Mouse (Mus musculus): ENCODE measurements around the gene Fgfr2. TPM values are rescaled to one million over a fixed set of nuclear protein-coding genes. Genes with fewer than 3 reads are reported as not detected.

Gene Fgfr2
- polyA plus RNA-seq, 1 experiment from 2014 or later: 11.2 TPM

- DNase-seq (no peak), ATAC-seq (no peak)
- TF ChIP-seq EP300 (IDR thresholded peaks at IDR 0.05; ENCODE audit: low read depth): no peak
- no peak for TF ChIP-seq CTCF (IDR thresholded peaks at IDR 0.05; ENCODE audit: low read depth)
- H3K4me3 ChIP-seq (ENCODE audit: low read depth, low read length): no peak overlapping the region
- peaks cover 45% of the 10 kb centered on the region for H3K36me3 ChIP-seq (replicated peaks; ENCODE audit: insufficient read depth, low read length)
- no peak overlapping the region for H3K27ac ChIP-seq (ENCODE audit: low read depth)
- no peak overlapping the region for H3K4me2 ChIP-seq (ENCODE audit: low read depth, low read length)
- 86% methylated on average over 5 of the region's 5 CpGs for WGBS (ENCODE audit: insufficient replicate concordance)
- no peaks in the 10 kb centered on the region for H3K9me3 ChIP-seq (ENCODE audit: low read length)
- no peak overlapping the region for H3K9ac ChIP-seq (replicated peaks)
- H3K4me1 ChIP-seq (ENCODE audit: insufficient read depth): peaks cover 23% of the 10 kb centered on the region
- no peaks in the 10 kb centered on the region for H3K27me3 ChIP-seq (ENCODE audit: insufficient read depth, low read length)
These were observed 380.2 kb downstream of the Fgfr2 start for GRCm38 (mm10) chr7:132742912-132743311.

- Histone ChIP-seq H3K9ac (replicated peaks) (no peak overlapping the region; the same call in 1 of the 2 replicates), H3K4me3 (ENCODE audit: low read depth, low read length) (no peak overlapping the region; the same call in 1 of the 2 replicates), H3K4me1 (ENCODE audit: insufficient read depth) (peaks cover 45% of the 10 kb centered on the region), H3K27ac (ENCODE audit: low read depth) (0 out of 2 replicates have a peak overlapping the region, but pooled peaks have one; percentile 36), H3K27me3 (ENCODE audit: insufficient read depth, low read length) (no peaks in the 10 kb centered on the region), H3K9me3 (ENCODE audit: low read length) (no peaks in the 10 kb centered on the region), H3K36me3 (replicated peaks; ENCODE audit: insufficient read depth, low read length) (peaks cover 33% of the 10 kb centered on the region), H3K4me2 (ENCODE audit: low read depth, low read length) (peak overlapping the region; percentile 58)
- ATAC-seq: no peak
- WGBS (ENCODE audit: insufficient replicate concordance): 50% methylated on average over 6 of the region's 6 CpGs
- DNase-seq: no peak
- no peak for TF ChIP-seq CTCF (IDR thresholded peaks at IDR 0.05; ENCODE audit: low read depth)
- no peak for TF ChIP-seq EP300 (IDR thresholded peaks at IDR 0.05; ENCODE audit: low read depth)
These were observed 383.3 kb downstream of the Fgfr2 start for GRCm38 (mm10) chr7:132739829-132740228.

GRCm38 (mm10) chr7:132738844-132739243 lies 384.3 kb downstream of the Fgfr2 start:
- 61% methylated on average over 6 of the region's 6 CpGs for WGBS (ENCODE audit: insufficient replicate concordance)

GRCm38 (mm10) chr7:132736099-132736862 lies 386.9 kb downstream of the Fgfr2 start:
- Histone ChIP-seq H3K4me3 (ENCODE audit: low read depth, low read length) (no peak overlapping the region), H3K36me3 (replicated peaks; ENCODE audit: insufficient read depth, low read length) (peaks cover 38% of the 10 kb centered on the region), H3K27ac (ENCODE audit: low read depth) (peak overlapping the region; percentile 90), H3K4me1 (ENCODE audit: insufficient read depth) (peaks cover 59% of the 10 kb centered on the region), H3K9me3 (ENCODE audit: low read length) (no peaks in the 10 kb centered on the region), H3K9ac (replicated peaks) (peak overlapping the region; percentile 35), H3K27me3 (ENCODE audit: insufficient read depth, low read length) (no peaks in the 10 kb centered on the region), H3K4me2 (ENCODE audit: low read depth, low read length) (no peak overlapping the region; the same call in 1 of the 2 replicates)
- peak; percentile 7; the same call in 1 of the 2 replicates for ATAC-seq
- no peak for DNase-seq
- TF ChIP-seq EP300 (IDR thresholded peaks at IDR 0.05; ENCODE audit: low read depth) (0 out of 2 replicates have a peak, but pooled peaks have one; percentile 1), CTCF (IDR thresholded peaks at IDR 0.05; ENCODE audit: low read depth) (no peak)
- 69% methylated on average over 17 of the region's 17 CpGs for WGBS (ENCODE audit: insufficient replicate concordance)

More at GRCm38 (mm10) chr7:132738844-132739243, 384.3 kb downstream of the Fgfr2 start:
- no peak for DNase-seq
- TF ChIP-seq CTCF (IDR thresholded peaks at IDR 0.05; ENCODE audit: low read depth): no peak
- TF ChIP-seq EP300 (IDR thresholded peaks at IDR 0.05; ENCODE audit: low read depth): peak; percentile 95
- Histone ChIP-seq H3K27ac (ENCODE audit: low read depth) (peak overlapping the region; percentile 90), H3K4me3 (ENCODE audit: low read depth, low read length) (no peak overlapping the region; the same call in 1 of the 2 replicates), H3K4me2 (ENCODE audit: low read depth, low read length) (peak overlapping the region; percentile 58), H3K9ac (replicated peaks) (peak overlapping the region; percentile 14), H3K9me3 (ENCODE audit: low read length) (no peaks in the 10 kb centered on the region), H3K36me3 (replicated peaks; ENCODE audit: insufficient read depth, low read length) (peaks cover 43% of the 10 kb centered on the region), H3K27me3 (ENCODE audit: insufficient read depth, low read length) (no peaks in the 10 kb centered on the region), H3K4me1 (ENCODE audit: insufficient read depth) (peaks cover 53% of the 10 kb centered on the region)
- peak; percentile 56 for ATAC-seq

DNA sequence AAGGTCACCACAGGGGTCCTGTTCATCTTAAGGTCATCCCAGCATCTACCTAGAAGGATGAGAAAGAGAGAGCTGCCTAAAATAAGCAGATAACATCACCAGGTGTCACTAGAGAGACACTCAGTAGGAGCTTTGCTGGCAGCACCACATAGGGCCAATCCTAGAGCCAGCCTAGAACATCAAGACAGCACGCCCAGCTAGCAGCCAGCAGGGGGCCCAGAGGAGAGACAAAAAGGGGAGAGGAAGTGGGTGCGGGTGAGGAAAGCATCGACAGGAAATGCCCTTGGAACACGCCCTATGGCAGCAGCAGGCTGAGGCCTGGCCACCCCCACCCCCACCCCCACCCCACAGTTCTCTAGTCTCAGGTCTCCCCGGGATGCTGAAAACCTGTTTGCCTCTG lies 388.0 kb downstream of the Fgfr2 start:
- no peaks in the 10 kb centered on the region for H3K9me3 ChIP-seq (ENCODE audit: low read length)
- no peak overlapping the region for H3K4me2 ChIP-seq (ENCODE audit: low read depth, low read length)
- WGBS (ENCODE audit: insufficient replicate concordance): 13% methylated on average over 5 of the region's 5 CpGs
- peaks cover 35% of the 10 kb centered on the region for H3K36me3 ChIP-seq (replicated peaks; ENCODE audit: insufficient read depth, low read length)
- no peak overlapping the region for H3K4me3 ChIP-seq (ENCODE audit: low read depth, low read length)
- H3K27ac ChIP-seq (ENCODE audit: low read depth): peak overlapping the region; percentile 90
- H3K4me1 ChIP-seq (ENCODE audit: insufficient read depth): peaks cover 56% of the 10 kb centered on the region
- H3K9ac ChIP-seq (replicated peaks): no peak overlapping the region
- TF ChIP-seq EP300 (IDR thresholded peaks at IDR 0.05; ENCODE audit: low read depth): no peak
- TF ChIP-seq CTCF (IDR thresholded peaks at IDR 0.05; ENCODE audit: low read depth): peak; percentile 86
- ATAC-seq (peak; percentile 71), DNase-seq (peak; percentile 85)
- no peaks in the 10 kb centered on the region for H3K27me3 ChIP-seq (ENCODE audit: insufficient read depth, low read length)

DNA sequence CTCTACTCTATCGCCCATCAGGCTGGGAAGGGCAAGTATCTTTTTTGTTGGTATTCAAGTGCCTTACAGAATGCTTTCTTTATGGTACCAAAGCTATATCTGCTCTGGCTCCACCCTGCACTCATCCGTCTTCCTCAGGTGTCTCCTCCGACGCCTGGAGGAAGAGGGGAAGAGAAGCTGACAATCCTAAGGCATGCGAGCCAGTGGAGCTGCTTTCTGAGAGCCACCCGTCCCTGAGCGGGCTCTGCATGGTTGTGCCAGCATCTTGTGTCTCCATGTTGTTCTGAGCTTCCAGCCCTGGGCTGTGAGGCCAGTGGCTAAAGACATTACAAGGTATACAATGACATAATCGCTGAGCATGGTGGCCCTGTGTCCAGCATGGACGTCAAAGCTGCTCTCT lies 388.9 kb downstream of the Fgfr2 start:
- Histone ChIP-seq H3K9ac (replicated peaks) (no peak overlapping the region; the same call in 1 of the 2 replicates), H3K9me3 (ENCODE audit: low read length) (no peaks in the 10 kb centered on the region), H3K36me3 (replicated peaks; ENCODE audit: insufficient read depth, low read length) (peaks cover 35% of the 10 kb centered on the region), H3K27ac (ENCODE audit: low read depth) (peak overlapping the region; percentile 52; the same call in 1 of the 2 replicates), H3K4me3 (ENCODE audit: low read depth, low read length) (no peak overlapping the region), H3K4me1 (ENCODE audit: insufficient read depth) (peaks cover 58% of the 10 kb centered on the region), H3K27me3 (ENCODE audit: insufficient read depth, low read length) (no peaks in the 10 kb centered on the region), H3K4me2 (ENCODE audit: low read depth, low read length) (no peak overlapping the region)
- ATAC-seq: no peak
- DNase-seq: no peak
- TF ChIP-seq CTCF (IDR thresholded peaks at IDR 0.05; ENCODE audit: low read depth): no peak
- 91% methylated on average over 9 of the region's 9 CpGs for WGBS (ENCODE audit: insufficient replicate concordance)

All from liver, postnatal 0 days (tissue).